Mouse (Mus musculus): Measurements from ENCODE around the gene Olfr1459. TPM values are rescaled to one million over a fixed set of nuclear protein-coding genes. Genes with fewer than 3 reads are reported as not detected.

Gene Olfr1459
- total RNA-seq (2022), result not detected

DNA sequence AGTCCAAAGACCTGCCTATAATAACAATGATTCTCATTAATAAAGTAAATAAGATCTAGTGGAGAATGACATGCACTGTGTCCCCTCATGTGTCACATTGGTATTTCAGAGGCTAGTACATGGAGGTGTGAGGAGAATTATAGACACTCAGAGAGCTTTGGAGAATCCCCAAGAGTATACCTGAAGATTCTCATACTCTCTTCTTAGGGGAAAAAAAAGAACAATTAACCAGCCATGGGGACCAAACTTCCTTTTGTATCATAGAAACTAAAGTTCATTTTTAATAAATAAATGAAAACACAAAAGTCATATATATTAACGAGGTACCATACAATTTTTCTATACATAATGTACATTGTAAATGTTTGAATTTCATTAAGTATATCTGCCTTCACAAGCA lies at the start of gene Olfr1459:
Gene Olfr1459, minus strand, starts transcription at position 101 of the 400 bp plus-strand sequence.
- DNase-seq (ENCODE audit: low spot score in 2 of 2), result no peak

DNA sequence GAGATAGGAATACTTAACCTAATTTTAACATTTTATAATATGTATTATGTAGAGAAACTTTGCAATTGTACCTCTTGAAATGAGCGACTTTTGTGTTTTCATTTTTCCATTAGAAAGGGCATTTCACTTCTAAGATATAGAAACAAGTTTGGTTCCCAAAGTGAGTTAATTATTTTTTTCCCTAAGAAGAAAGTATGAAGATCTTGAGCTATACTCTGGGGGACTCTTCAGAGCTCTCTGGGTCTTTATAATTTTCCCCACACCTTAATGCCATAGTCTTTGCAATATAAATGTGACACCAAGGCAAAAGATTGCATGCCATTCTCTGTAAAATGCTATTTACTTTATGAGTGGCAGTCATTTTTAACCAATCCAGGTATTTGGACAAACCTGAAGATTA lies 36.1 kb upstream of the Olfr1459 start, which contains the start of gene Olfr1462:
Gene Olfr1462, plus strand, starts transcription at position 301 of the 400 bp plus-strand sequence.
- no peak for DNase-seq (ENCODE audit: low spot score in 2 of 2)

DNA sequence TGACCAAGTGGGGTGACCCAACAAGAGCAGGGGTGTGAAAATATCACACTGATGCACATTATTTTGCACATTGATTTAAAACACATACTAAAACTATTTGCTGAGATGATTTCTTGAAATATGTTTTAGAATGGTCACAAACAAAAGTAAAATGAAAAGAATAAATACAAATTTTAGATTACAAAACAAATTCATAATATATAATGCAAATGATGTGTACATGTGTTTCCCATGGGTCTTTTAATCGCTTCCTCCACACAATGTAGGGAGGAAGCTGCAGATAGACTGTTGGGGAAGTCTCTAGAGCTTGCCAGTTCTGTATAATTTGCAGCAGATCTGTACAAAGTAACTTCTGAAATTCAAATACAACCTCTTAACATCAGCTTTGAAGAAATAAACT lies 13.4 kb upstream of the Olfr1459 start, which contains the start of gene Olfr1461:
Gene Olfr1461, plus strand, starts transcription at position 301 of the 400 bp plus-strand sequence.
- no peak for DNase-seq (ENCODE audit: low spot score in 2 of 2)

DNA sequence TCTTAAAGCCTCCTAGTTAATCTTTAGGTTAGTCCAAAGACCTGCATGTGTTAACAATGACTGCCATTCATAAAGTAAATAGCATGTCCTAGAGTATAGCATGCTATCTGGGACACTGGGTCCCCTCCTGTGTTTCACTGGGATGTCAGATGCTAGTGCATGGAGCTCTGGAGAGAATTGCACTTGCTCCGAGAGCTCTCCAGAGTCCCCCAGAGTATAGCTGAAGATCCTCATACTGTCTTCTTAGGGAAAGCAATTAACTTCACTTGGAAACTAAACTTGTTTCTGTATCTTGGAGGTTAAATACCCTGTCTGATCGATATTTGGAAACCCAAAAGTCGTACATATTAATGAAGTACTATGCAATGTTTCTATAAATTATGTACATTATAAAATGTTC lies 42.7 kb downstream of the Olfr1459 start, which contains the start of gene Olfr1458:
Gene Olfr1458, minus strand, starts transcription at position 101 of the 400 bp plus-strand sequence.
- DNase-seq (ENCODE audit: low spot score in 2 of 2), result no peak

DNA sequence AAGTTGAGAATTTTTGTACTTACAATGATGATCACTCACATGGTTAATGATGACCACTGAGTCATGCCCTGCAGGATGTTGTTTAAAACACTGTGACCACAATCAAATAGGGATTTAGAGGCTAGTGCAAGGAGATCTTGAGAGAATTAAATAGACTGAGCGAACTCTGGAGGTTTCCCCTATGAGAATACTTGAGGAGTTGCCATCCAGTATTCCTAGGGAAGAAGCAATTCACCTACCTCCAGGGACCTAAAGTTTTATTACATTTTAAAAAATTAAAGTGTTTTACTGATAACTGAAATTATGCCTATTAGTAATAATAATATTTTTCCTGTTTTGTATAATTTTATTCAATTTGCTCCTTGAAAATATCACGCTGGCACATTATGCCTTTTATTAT lies 51.6 kb downstream of the Olfr1459 start, which contains the start of gene Olfr1457:
Gene Olfr1457, minus strand, starts transcription at position 101 of the 400 bp plus-strand sequence.
- no peak for DNase-seq (ENCODE audit: low spot score in 2 of 2)

DNA sequence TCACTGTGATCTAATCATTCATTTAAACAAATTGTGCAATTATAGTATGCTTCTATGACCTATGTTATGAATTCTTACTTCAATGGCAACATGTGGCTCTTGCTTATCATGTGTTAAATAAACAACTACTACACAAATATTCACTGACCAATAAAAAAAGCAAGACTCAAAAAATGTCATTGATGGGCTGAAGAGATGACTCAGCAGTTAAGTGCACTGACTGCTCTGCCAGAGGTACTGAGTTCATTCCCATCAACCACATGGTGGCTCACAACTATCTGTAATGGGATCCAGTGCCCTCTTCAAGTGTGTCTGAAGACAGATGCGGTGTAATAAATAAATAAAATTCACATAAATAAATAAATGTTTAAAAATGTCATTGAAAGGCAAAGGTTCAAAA lies 55.4 kb downstream of the Olfr1459 start:
- DNase-seq (ENCODE audit: low spot score in 2 of 2), result no peak

Other genes starting within 250 kb of the Olfr1459 start
- not detected for gene Olfr1447, start 245.8 kb downstream of the Olfr1459 start, total RNA-seq (2022)
- not detected for gene Olfr1448, start 225.1 kb downstream of the Olfr1459 start, total RNA-seq (2022)
- gene Olfr1449, start 218.7 kb downstream of the Olfr1459 start, total RNA-seq (2022), result not detected
- not detected for gene Olfr1450, start 199.3 kb downstream of the Olfr1459 start, total RNA-seq (2022)
- not detected for gene Olfr1451, start 154.5 kb downstream of the Olfr1459 start, total RNA-seq (2022)
- not detected for gene Olfr1453, start 121.2 kb downstream of the Olfr1459 start, total RNA-seq (2022)
- not detected for gene Olfr1454, start 88.9 kb downstream of the Olfr1459 start, total RNA-seq (2022)
- not detected for gene Olfr1457, start 51.7 kb downstream of the Olfr1459 start, total RNA-seq (2022)
- not detected for gene Olfr1458, start 42.8 kb downstream of the Olfr1459 start, total RNA-seq (2022)
- gene Olfr1461, start 13.5 kb upstream of the Olfr1459 start, total RNA-seq (2022), result not detected
- gene Olfr1462, start 36.2 kb upstream of the Olfr1459 start, total RNA-seq (2022), result not detected
- gene Olfr1463, start 81.8 kb upstream of the Olfr1459 start, total RNA-seq (2022), result not detected
- not detected for gene Olfr1465, start 166.0 kb upstream of the Olfr1459 start, total RNA-seq (2022)
- not detected for gene Olfr1466, start 189.3 kb upstream of the Olfr1459 start, total RNA-seq (2022)
- not detected for gene Olfr1467, start 212.7 kb upstream of the Olfr1459 start, total RNA-seq (2022)